Mouse (Mus musculus): Measurements from ENCODE around the gene Enah. TPM values are rescaled to one million over a fixed set of nuclear protein-coding genes. Genes with fewer than 3 reads are reported as not detected.
A peak's percentile ranks its signal among the peaks of the same experiment; 100 is the strongest.

The Enah gene
- polyA plus RNA-seq, 1 experiment from 2014 or later: 27.3 TPM

DNA sequence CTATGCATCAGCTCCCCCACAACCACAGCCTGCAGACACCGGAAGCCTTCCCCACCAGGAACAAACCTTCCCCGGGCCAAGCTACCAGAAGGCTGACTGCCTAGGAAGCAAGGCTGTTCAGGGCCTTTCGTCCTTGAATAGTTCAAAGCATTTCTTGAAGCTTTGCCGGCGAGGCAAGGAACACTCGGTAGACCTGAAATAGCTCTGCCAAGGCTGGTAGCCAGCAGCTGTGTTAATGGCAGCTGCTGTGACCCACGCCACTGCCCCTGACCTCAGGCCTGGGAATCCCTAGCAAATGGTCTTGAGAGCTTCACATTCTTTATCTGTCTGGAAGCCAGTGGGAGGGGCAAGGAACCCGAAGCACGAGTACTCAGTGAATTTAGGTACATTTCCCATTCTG is 35.3 kb upstream of the Enah start:
- no peak for ATAC-seq
- no peaks in the 10 kb centered on the region for H3K36me3 ChIP-seq (ENCODE audit: control insufficient read depth, insufficient read depth, low read length)
- 57% methylated on average over 9 of the region's 9 CpGs for WGBS
- H3K4me3 ChIP-seq (ENCODE audit: low read depth, low read length): no peak overlapping the region
- H3K27me3 ChIP-seq (ENCODE audit: control insufficient read depth, insufficient read depth, low read depth, low read length): no peaks in the 10 kb centered on the region
- no peak overlapping the region for H3K4me2 ChIP-seq (ENCODE audit: low read length)
- H3K4me1 ChIP-seq (ENCODE audit: control insufficient read depth, insufficient read depth, low read length): no peaks in the 10 kb centered on the region
- no peak overlapping the region; the same call in 1 of the 2 replicates for H3K27ac ChIP-seq (ENCODE audit: low read length)
- H3K9ac ChIP-seq (ENCODE audit: low read depth, low read length): no peak overlapping the region
- H3K9me3 ChIP-seq (replicated peaks; ENCODE audit: control insufficient read depth, low read length, poor library complexity, severe bottlenecking): no peaks in the 10 kb centered on the region

- Histone ChIP-seq H3K4me1 (ENCODE audit: control insufficient read depth, insufficient read depth, low read length) (no peaks in the 10 kb centered on the region), H3K27ac (ENCODE audit: low read length) (no peak overlapping the region; the same call in 1 of the 2 replicates)
- ATAC-seq: no peak
Observed at GRCm38 (mm10) chr1:182054651-182055050, 34.9 kb upstream of the Enah start.

GRCm38 (mm10) chr1:182052973-182053372 is 33.2 kb upstream of the Enah start:
- H3K36me3 ChIP-seq (ENCODE audit: control insufficient read depth, insufficient read depth, low read length): no peaks in the 10 kb centered on the region
- H3K4me3 ChIP-seq (ENCODE audit: low read depth, low read length): no peak overlapping the region
- no peaks in the 10 kb centered on the region for H3K9me3 ChIP-seq (replicated peaks; ENCODE audit: control insufficient read depth, low read length, poor library complexity, severe bottlenecking)
- ATAC-seq: no peak
- no peak overlapping the region for H3K9ac ChIP-seq (ENCODE audit: low read depth, low read length)
- no peak overlapping the region for H3K27ac ChIP-seq (ENCODE audit: low read length)
- no peak overlapping the region for H3K4me2 ChIP-seq (ENCODE audit: low read length)
- no peaks in the 10 kb centered on the region for H3K4me1 ChIP-seq (ENCODE audit: control insufficient read depth, insufficient read depth, low read length)
- no peaks in the 10 kb centered on the region for H3K27me3 ChIP-seq (ENCODE audit: control insufficient read depth, insufficient read depth, low read depth, low read length)
- 43% methylated on average over 10 of the region's 10 CpGs for WGBS

More at GRCm38 (mm10) chr1:182054651-182055050, 34.9 kb upstream of the Enah start:
- 90% methylated on average over 6 of the region's 6 CpGs for WGBS
- Histone ChIP-seq H3K36me3 (ENCODE audit: control insufficient read depth, insufficient read depth, low read length) (no peaks in the 10 kb centered on the region), H3K27me3 (ENCODE audit: control insufficient read depth, insufficient read depth, low read depth, low read length) (no peaks in the 10 kb centered on the region), H3K4me2 (ENCODE audit: low read length) (no peak overlapping the region), H3K9ac (ENCODE audit: low read depth, low read length) (no peak overlapping the region), H3K4me3 (ENCODE audit: low read depth, low read length) (no peak overlapping the region), H3K9me3 (replicated peaks; ENCODE audit: control insufficient read depth, low read length, poor library complexity, severe bottlenecking) (no peaks in the 10 kb centered on the region)

GRCm38 (mm10) chr1:182052385-182052784 is 32.6 kb upstream of the Enah start:
- Histone ChIP-seq H3K4me1 (ENCODE audit: control insufficient read depth, insufficient read depth, low read length) (no peaks in the 10 kb centered on the region), H3K27me3 (ENCODE audit: control insufficient read depth, insufficient read depth, low read depth, low read length) (no peaks in the 10 kb centered on the region), H3K9ac (ENCODE audit: low read depth, low read length) (no peak overlapping the region), H3K36me3 (ENCODE audit: control insufficient read depth, insufficient read depth, low read length) (no peaks in the 10 kb centered on the region), H3K9me3 (replicated peaks; ENCODE audit: control insufficient read depth, low read length, poor library complexity, severe bottlenecking) (no peaks in the 10 kb centered on the region), H3K27ac (ENCODE audit: low read length) (no peak overlapping the region), H3K4me3 (ENCODE audit: low read depth, low read length) (no peak overlapping the region), H3K4me2 (ENCODE audit: low read length) (no peak overlapping the region)
- 72% methylated on average over 7 of the region's 7 CpGs for WGBS
- no peak for ATAC-seq

- Histone ChIP-seq H3K27me3 (ENCODE audit: control insufficient read depth, insufficient read depth, low read depth, low read length) (no peaks in the 10 kb centered on the region), H3K4me2 (ENCODE audit: low read length) (no peak overlapping the region), H3K36me3 (ENCODE audit: control insufficient read depth, insufficient read depth, low read length) (no peaks in the 10 kb centered on the region), H3K4me3 (ENCODE audit: low read depth, low read length) (no peak overlapping the region), H3K27ac (ENCODE audit: low read length) (no peak overlapping the region), H3K4me1 (ENCODE audit: control insufficient read depth, insufficient read depth, low read length) (peaks cover 8% of the 10 kb centered on the region; the same call in 1 of the 2 replicates), H3K9ac (ENCODE audit: low read depth, low read length) (no peak overlapping the region), H3K9me3 (replicated peaks; ENCODE audit: control insufficient read depth, low read length, poor library complexity, severe bottlenecking) (no peaks in the 10 kb centered on the region)
- no peak for ATAC-seq
- WGBS: 78% methylated on average over 7 of the region's 7 CpGs
Observed at GRCm38 (mm10) chr1:182049813-182050212, 30.0 kb upstream of the Enah start.

- no peak overlapping the region for H3K27ac ChIP-seq (ENCODE audit: low read length)
- WGBS: 87% methylated on average over 4 of the region's 4 CpGs
- H3K36me3 ChIP-seq (ENCODE audit: control insufficient read depth, insufficient read depth, low read length): no peaks in the 10 kb centered on the region
- H3K4me1 ChIP-seq (ENCODE audit: control insufficient read depth, insufficient read depth, low read length): peaks cover 8% of the 10 kb centered on the region; the same call in 1 of the 2 replicates
- H3K27me3 ChIP-seq (ENCODE audit: control insufficient read depth, insufficient read depth, low read depth, low read length): no peaks in the 10 kb centered on the region
- no peaks in the 10 kb centered on the region for H3K9me3 ChIP-seq (replicated peaks; ENCODE audit: control insufficient read depth, low read length, poor library complexity, severe bottlenecking)
- H3K4me2 ChIP-seq (ENCODE audit: low read length): no peak overlapping the region
- no peak overlapping the region for H3K4me3 ChIP-seq (ENCODE audit: low read depth, low read length)
- ATAC-seq: no peak
- no peak overlapping the region for H3K9ac ChIP-seq (ENCODE audit: low read depth, low read length)
Observed at GRCm38 (mm10) chr1:182048101-182048500, 28.3 kb upstream of the Enah start.

DNA sequence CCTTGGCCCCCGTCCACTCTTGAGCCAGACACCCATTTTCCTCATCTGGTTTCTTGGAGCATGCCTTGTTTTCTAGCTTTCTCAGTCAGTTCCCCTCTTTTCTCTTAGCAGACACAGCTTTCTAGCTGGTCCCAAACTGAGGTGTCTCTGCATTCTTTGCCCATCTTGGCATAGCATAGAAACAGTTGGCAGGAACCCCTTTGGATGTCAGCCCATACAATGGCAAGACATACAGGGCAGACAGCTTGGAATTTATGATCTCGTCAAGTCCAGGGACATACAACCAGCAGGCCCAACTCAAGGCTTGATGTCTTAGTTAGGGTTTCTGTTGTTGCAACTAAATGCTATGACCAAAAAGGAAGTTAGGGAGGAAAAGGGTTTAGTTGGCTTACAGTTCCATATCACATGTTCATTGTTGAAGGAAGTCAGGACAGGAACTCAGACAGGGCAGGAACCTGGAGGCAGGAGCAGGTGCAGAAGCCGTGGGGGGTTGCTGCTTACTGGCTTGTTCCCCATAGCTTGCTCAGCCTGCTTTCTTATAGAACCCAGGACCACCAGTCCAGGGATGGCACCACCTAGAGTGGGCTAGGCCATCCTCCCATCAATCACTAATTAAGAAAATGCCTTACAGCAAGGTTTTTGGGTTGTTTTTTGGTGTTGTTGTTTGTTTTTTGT is 27.4 kb upstream of the Enah start:
- no peaks in the 10 kb centered on the region for H3K36me3 ChIP-seq (ENCODE audit: control insufficient read depth, insufficient read depth, low read length)
- H3K9ac ChIP-seq (ENCODE audit: low read depth, low read length): no peak overlapping the region
- no peak overlapping the region for H3K27ac ChIP-seq (ENCODE audit: low read length)
- peaks cover 8% of the 10 kb centered on the region; the same call in 1 of the 2 replicates for H3K4me1 ChIP-seq (ENCODE audit: control insufficient read depth, insufficient read depth, low read length)
- H3K4me3 ChIP-seq (ENCODE audit: low read depth, low read length): no peak overlapping the region
- no peak for ATAC-seq
- H3K27me3 ChIP-seq (ENCODE audit: control insufficient read depth, insufficient read depth, low read depth, low read length): no peaks in the 10 kb centered on the region
- WGBS: 89% methylated on average over 3 of the region's 3 CpGs
- H3K4me2 ChIP-seq (ENCODE audit: low read length): no peak overlapping the region
- no peaks in the 10 kb centered on the region for H3K9me3 ChIP-seq (replicated peaks; ENCODE audit: control insufficient read depth, low read length, poor library complexity, severe bottlenecking)

DNA sequence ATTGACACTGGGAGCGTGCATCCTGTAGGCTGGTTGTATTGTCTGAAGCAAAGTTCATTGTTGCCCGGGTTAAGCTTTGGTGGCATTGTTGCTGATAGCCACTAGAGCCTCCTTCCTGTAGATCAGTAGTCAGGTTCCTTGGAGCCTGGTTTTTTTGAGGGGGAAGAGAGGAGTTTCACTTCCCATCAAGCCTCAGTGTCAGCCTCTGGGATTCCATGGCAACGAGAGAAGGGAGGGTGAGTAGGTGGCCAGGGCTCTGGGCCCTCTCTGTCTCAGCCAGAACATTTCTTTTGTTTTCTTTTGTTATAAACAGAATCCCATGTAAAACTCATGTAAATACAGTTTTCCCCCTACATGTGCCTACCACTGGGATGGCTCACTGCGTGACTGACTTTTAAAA is 25.4 kb upstream of the Enah start:
- ATAC-seq: peak; percentile 73; the same call in 1 of the 2 replicates
- H3K36me3 ChIP-seq (ENCODE audit: control insufficient read depth, insufficient read depth, low read length): no peaks in the 10 kb centered on the region
- H3K27ac ChIP-seq (ENCODE audit: low read length): 0 out of 2 replicates have a peak overlapping the region, but pooled peaks have one; percentile 10
- H3K4me2 ChIP-seq (ENCODE audit: low read length): no peak overlapping the region
- H3K27me3 ChIP-seq (ENCODE audit: control insufficient read depth, insufficient read depth, low read depth, low read length): no peaks in the 10 kb centered on the region
- no peaks in the 10 kb centered on the region for H3K9me3 ChIP-seq (replicated peaks; ENCODE audit: control insufficient read depth, low read length, poor library complexity, severe bottlenecking)
- WGBS: 48% methylated on average over 4 of the region's 4 CpGs
- peaks cover 8% of the 10 kb centered on the region; the same call in 1 of the 2 replicates for H3K4me1 ChIP-seq (ENCODE audit: control insufficient read depth, insufficient read depth, low read length)
- no peak overlapping the region for H3K4me3 ChIP-seq (ENCODE audit: low read depth, low read length)
- no peak overlapping the region for H3K9ac ChIP-seq (ENCODE audit: low read depth, low read length)

DNA sequence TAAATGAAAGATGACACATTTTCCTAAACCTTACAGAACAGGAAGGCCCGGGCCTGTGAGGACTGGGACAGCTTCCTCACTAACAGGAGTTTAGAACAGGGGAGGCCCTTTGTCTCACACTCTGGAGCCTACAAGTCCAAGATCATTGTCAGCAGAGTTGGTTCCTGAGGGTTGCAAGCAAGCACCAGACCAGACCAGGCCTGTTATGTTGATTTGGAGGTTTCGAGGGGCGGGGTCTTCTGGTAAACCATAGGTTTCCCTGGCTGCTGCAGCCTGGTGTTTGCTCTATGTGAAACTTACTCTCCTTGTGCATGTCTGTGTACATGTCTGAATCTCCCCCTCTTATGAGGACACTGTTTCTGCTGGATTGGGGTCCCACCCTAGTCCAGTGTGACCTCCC is 20.7 kb upstream of the Enah start:
- Histone ChIP-seq H3K4me1 (ENCODE audit: control insufficient read depth, insufficient read depth, low read length) (peaks cover 6% of the 10 kb centered on the region; the same call in 1 of the 2 replicates), H3K36me3 (ENCODE audit: control insufficient read depth, insufficient read depth, low read length) (no peaks in the 10 kb centered on the region), H3K9me3 (replicated peaks; ENCODE audit: control insufficient read depth, low read length, poor library complexity, severe bottlenecking) (no peaks in the 10 kb centered on the region; the same call in 1 of the 2 replicates), H3K27ac (ENCODE audit: low read length) (no peak overlapping the region), H3K4me3 (ENCODE audit: low read depth, low read length) (no peak overlapping the region), H3K27me3 (ENCODE audit: control insufficient read depth, insufficient read depth, low read depth, low read length) (no peaks in the 10 kb centered on the region), H3K4me2 (ENCODE audit: low read length) (no peak overlapping the region), H3K9ac (ENCODE audit: low read depth, low read length) (no peak overlapping the region)
- WGBS: 94% methylated on average over 3 of the region's 3 CpGs
- ATAC-seq: no peak

All from midbrain, embryonic 16.5 days (tissue).